ENCODE assay signal across 8 mouse cellular contexts in genomic region chr3:116252255-116253040, GRCm38 (mm10). TPM values are rescaled to one million over a fixed set of nuclear protein-coding genes. Genes with fewer than 3 reads are reported as not detected.
DNase-seq lines count a peak whose midpoint lies in the region; ATAC-seq and TF ChIP-seq lines count a peak whose summit lies in the region.

No protein-coding gene starts in this region.

- no peak for TF ChIP-seq CTCF in bone marrow, adult 2 months (IDR thresholded peaks at IDR 0.05; ENCODE audit: control insufficient read depth, insufficient read depth, low read length)
- peak; percentile 47 for TF ChIP-seq CTCF in hindbrain, postnatal 0 days (IDR thresholded peaks at IDR 0.05; ENCODE audit: low read depth)

- no peak overlapping the region for H3K27ac ChIP-seq in kidney, embryonic 15.5 days
- H3K27ac ChIP-seq in bone marrow, adult 2 months (ENCODE audit: control insufficient read depth, insufficient read depth, low read depth, low read length, poor library complexity) = no peak overlapping the region; the same call in 1 of the 2 replicates
- H3K27ac ChIP-seq in hindbrain, postnatal 0 days = peak overlapping the region; percentile 62; the same call in 1 of the 2 replicates
- no peak overlapping the region for H3K27ac ChIP-seq in liver, embryonic 15.5 days (replicated peaks)
- H3K27ac ChIP-seq in neural tube, embryonic 15.5 days (replicated peaks) = peak overlapping the region; percentile 63

- peak; percentile 58 for ATAC-seq in kidney, embryonic 15.5 days (replicated peaks; ENCODE audit: low FRiP score)
- ATAC-seq in frontal cortex, adult (ENCODE audit: low TSS enrichment) = peak; percentile 13
- ATAC-seq in hindbrain, postnatal 0 days = peak; percentile 65
- peak; percentile 35; the same call in 1 of the 2 replicates for ATAC-seq in liver, embryonic 15.5 days (ENCODE audit: insufficient read depth)
- peak; percentile 58 for ATAC-seq in neural tube, embryonic 15.5 days (ENCODE audit: low FRiP score)

- peak overlapping the region; percentile 47; the same call in 1 of the 2 replicates for H3K9ac ChIP-seq in kidney, embryonic 15.5 days
- H3K9ac ChIP-seq in hindbrain, postnatal 0 days (replicated peaks; ENCODE audit: low read length) = peak overlapping the region; percentile 61
- no peak overlapping the region for H3K9ac ChIP-seq in liver, embryonic 15.5 days
- peak overlapping the region; percentile 54 for H3K9ac ChIP-seq in neural tube, embryonic 15.5 days (replicated peaks)

- peaks cover 28% of the 10 kb centered on the region for H3K4me1 ChIP-seq in kidney, embryonic 15.5 days
- no peaks in the 10 kb centered on the region for H3K4me1 ChIP-seq in bone marrow, adult 2 months (ENCODE audit: control insufficient read depth, insufficient read depth, low read length)
- H3K4me1 ChIP-seq in hindbrain, postnatal 0 days (ENCODE audit: insufficient read depth, low read length) = peaks cover 11% of the 10 kb centered on the region; the same call in 1 of the 2 replicates
- peaks cover 13% of the 10 kb centered on the region for H3K4me1 ChIP-seq in liver, embryonic 15.5 days (replicated peaks)
- peaks cover 29% of the 10 kb centered on the region for H3K4me1 ChIP-seq in neural tube, embryonic 15.5 days

- peak overlapping the region; percentile 58 for H3K4me3 ChIP-seq in kidney, embryonic 15.5 days (replicated peaks)
- H3K4me3 ChIP-seq in bone marrow, adult 2 months (replicated peaks; ENCODE audit: control insufficient read depth, low read depth, low read length) = no peak overlapping the region
- peak overlapping the region; percentile 54 for H3K4me3 ChIP-seq in hindbrain, postnatal 0 days (ENCODE audit: low read length)
- peak overlapping the region; percentile 50 for H3K4me3 ChIP-seq in liver, embryonic 15.5 days (replicated peaks)
- H3K4me3 ChIP-seq in neural tube, embryonic 15.5 days (replicated peaks) = peak overlapping the region; percentile 57

- under 1% methylated on average over 48 of the region's 48 CpGs for WGBS in kidney, embryonic 15.5 days
- WGBS in bone marrow, adult 2 months = 3% methylated on average over 48 of the region's 48 CpGs
- under 1% methylated on average over 48 of the region's 48 CpGs for WGBS in hindbrain, postnatal 0 days
- WGBS in liver, embryonic 15.5 days (ENCODE audit: insufficient replicate concordance) = 1% methylated on average over 48 of the region's 48 CpGs
- under 1% methylated on average over 48 of the region's 48 CpGs for WGBS in neural tube, embryonic 15.5 days

- H3K9me3 ChIP-seq in kidney, embryonic 15.5 days (replicated peaks) = no peaks in the 10 kb centered on the region
- H3K9me3 ChIP-seq in hindbrain, postnatal 0 days (ENCODE audit: low read length) = no peaks in the 10 kb centered on the region
- H3K9me3 ChIP-seq in liver, embryonic 15.5 days (replicated peaks) = no peaks in the 10 kb centered on the region
- no peaks in the 10 kb centered on the region for H3K9me3 ChIP-seq in neural tube, embryonic 15.5 days (replicated peaks)

- no peaks in the 10 kb centered on the region for H3K36me3 ChIP-seq in kidney, embryonic 15.5 days
- H3K36me3 ChIP-seq in hindbrain, postnatal 0 days (ENCODE audit: insufficient read depth, low read length) = no peaks in the 10 kb centered on the region
- H3K36me3 ChIP-seq in liver, embryonic 15.5 days (replicated peaks) = no peaks in the 10 kb centered on the region
- no peaks in the 10 kb centered on the region for H3K36me3 ChIP-seq in neural tube, embryonic 15.5 days

- DNase-seq in kidney, adult 8-10 months = no peak
- DNase-seq in hindbrain, postnatal 0 days (ENCODE audit: low spot score) = peak; percentile 68
- DNase-seq in thymus, postnatal 36 days = no peak

- peak overlapping the region; percentile 97 for H3K4me2 ChIP-seq in kidney, embryonic 15.5 days
- H3K4me2 ChIP-seq in hindbrain, postnatal 0 days (ENCODE audit: low read depth, low read length) = peak overlapping the region; percentile 96
- H3K4me2 ChIP-seq in liver, embryonic 15.5 days = peak overlapping the region; percentile 71
- H3K4me2 ChIP-seq in neural tube, embryonic 15.5 days = peak overlapping the region; percentile 99

- 0 out of 2 replicates have a peak, but pooled peaks have one; percentile 16 for TF ChIP-seq POLR2A in bone marrow, adult 2 months (IDR thresholded peaks at IDR 0.05; ENCODE audit: borderline replicate concordance, control insufficient read depth, low read depth, low read length)

- H3K27me3 ChIP-seq in kidney, embryonic 15.5 days = peaks cover 79% of the 10 kb centered on the region
- no peaks in the 10 kb centered on the region; the same call in 1 of the 2 replicates for H3K27me3 ChIP-seq in hindbrain, postnatal 0 days (ENCODE audit: insufficient read depth, low read length)
- peaks cover 76% of the 10 kb centered on the region for H3K27me3 ChIP-seq in liver, embryonic 15.5 days
- H3K27me3 ChIP-seq in neural tube, embryonic 15.5 days (replicated peaks) = 0 out of 2 replicates have a peak, but pooled peaks cover 14% of the 10 kb centered on the region

RNA-seq across cellular contexts. Expression of gene Gpr88, which starts 0.9 kb away (rescaled TPM):
- 0.82 and 1.0 TPM in 2 replicates for polyA plus RNA-seq in kidney, embryonic 15.5 days (2015; fragmentation: Nextera tagmentation; extraction: Ambion mirVana)
- 1.00 and 1.0 TPM in 2 replicates for polyA plus RNA-seq in bone marrow, adult 2 months (2011; ENCODE audit: insufficient read depth, insufficient read length, low replicate concordance, missing spikeins)
- total RNA-seq in hindbrain, postnatal 0 days (2014; rRNA removed) = 11.4 and 22.9 TPM in 2 replicates
- polyA plus RNA-seq in hindbrain, postnatal 0 days (2015; fragmentation: Nextera tagmentation; extraction: Ambion mirVana) = 4.6 and 5.9 TPM in 2 replicates
- polyA plus RNA-seq in liver, embryonic 15.5 days (2015; fragmentation: Nextera tagmentation; extraction: Ambion mirVana) = 0.17 and 0.18 TPM in 2 replicates
- polyA plus RNA-seq in neural tube, embryonic 15.5 days (2015; fragmentation: Nextera tagmentation; extraction: Ambion mirVana) = 5.3 and 6.4 TPM in 2 replicates

Comparison
In these comparisons a context has a peak if more than half of its experiments do, and no peak if none do; other contexts are left out.
1. ATAC-seq: peak in every context shown above with its lines; median percentile 65 in hindbrain, postnatal 0 days; 58 in kidney, embryonic 15.5 days; 58 in neural tube, embryonic 15.5 days; 35 in liver, embryonic 15.5 days; 13 in frontal cortex, adult.
2. H3K27ac ChIP-seq: peak in hindbrain, postnatal 0 days (single experiment) and neural tube, embryonic 15.5 days (single experiment); none in kidney, embryonic 15.5 days (single experiment), bone marrow, adult 2 months (single experiment) and liver, embryonic 15.5 days (single experiment).
3. Peak in every context shown above with its lines, with median percentiles within 50 percentile points of each other: H3K4me2 ChIP-seq.